Mouse (Mus musculus): Measurements from ENCODE around the gene Serpine1. TPM values are rescaled to one million over a fixed set of nuclear protein-coding genes. Genes with fewer than 3 reads are reported as not detected.

The Serpine1 gene
- polyA plus RNA-seq, 1 experiment from 2014 or later = not detected

- Histone ChIP-seq H3K9ac (ENCODE audit: low read length) (no peak overlapping the region), H3K27ac (ENCODE audit: low read depth, low read length) (no peak overlapping the region), H3K4me2 (ENCODE audit: low read depth, low read length, severe bottlenecking) (no peak overlapping the region), H3K4me1 (replicated peaks; ENCODE audit: control insufficient read depth, insufficient read depth, low read length) (no peaks in the 10 kb centered on the region), H3K9me3 (ENCODE audit: control insufficient read depth, low read length) (no peaks in the 10 kb centered on the region), H3K36me3 (ENCODE audit: control insufficient read depth, insufficient read depth, low read length) (no peaks in the 10 kb centered on the region), H3K27me3 (ENCODE audit: control insufficient read depth, insufficient read depth, low read length) (no peaks in the 10 kb centered on the region), H3K4me3 (ENCODE audit: low read depth, low read length) (no peak overlapping the region)
- 77% methylated on average over 10 of the region's 10 CpGs for WGBS
- DNase-seq (ENCODE audit: low spot score) (no peak), ATAC-seq (replicated peaks; ENCODE audit: low FRiP score) (no peak)
These were observed 18.8 kb upstream of the Serpine1 start for GRCm38 (mm10) chr5:137090870-137091269.

GRCm38 (mm10) chr5:137087410-137087809, 15.3 kb upstream of the Serpine1 start:
- no peak overlapping the region for H3K4me3 ChIP-seq (ENCODE audit: low read depth, low read length)
- ATAC-seq (replicated peaks; ENCODE audit: low FRiP score) (no peak), DNase-seq (ENCODE audit: low spot score) (no peak)
- H3K9me3 ChIP-seq (ENCODE audit: control insufficient read depth, low read length) = no peaks in the 10 kb centered on the region
- H3K27ac ChIP-seq (ENCODE audit: low read depth, low read length) = no peak overlapping the region
- no peak overlapping the region for H3K4me2 ChIP-seq (ENCODE audit: low read depth, low read length, severe bottlenecking)
- no peaks in the 10 kb centered on the region for H3K4me1 ChIP-seq (replicated peaks; ENCODE audit: control insufficient read depth, insufficient read depth, low read length)
- no peaks in the 10 kb centered on the region for H3K36me3 ChIP-seq (ENCODE audit: control insufficient read depth, insufficient read depth, low read length)
- no peaks in the 10 kb centered on the region for H3K27me3 ChIP-seq (ENCODE audit: control insufficient read depth, insufficient read depth, low read length)
- WGBS = 86% methylated on average over 8 of the region's 8 CpGs
- H3K9ac ChIP-seq (ENCODE audit: low read length) = no peak overlapping the region

- H3K4me3 ChIP-seq (ENCODE audit: low read depth, low read length) = no peak overlapping the region
- H3K27ac ChIP-seq (ENCODE audit: low read depth, low read length) = no peak overlapping the region
- no peak overlapping the region for H3K9ac ChIP-seq (ENCODE audit: low read length)
- 76% methylated on average over 3 of the region's 3 CpGs for WGBS
- no peaks in the 10 kb centered on the region for H3K4me1 ChIP-seq (replicated peaks; ENCODE audit: control insufficient read depth, insufficient read depth, low read length)
- no peaks in the 10 kb centered on the region for H3K27me3 ChIP-seq (ENCODE audit: control insufficient read depth, insufficient read depth, low read length)
- H3K9me3 ChIP-seq (ENCODE audit: control insufficient read depth, low read length) = no peaks in the 10 kb centered on the region
- no peak for ATAC-seq (replicated peaks; ENCODE audit: low FRiP score)
- no peaks in the 10 kb centered on the region for H3K36me3 ChIP-seq (ENCODE audit: control insufficient read depth, insufficient read depth, low read length)
- no peak overlapping the region for H3K4me2 ChIP-seq (ENCODE audit: low read depth, low read length, severe bottlenecking)
- DNase-seq (ENCODE audit: low spot score) = no peak
These were observed 13.7 kb upstream of the Serpine1 start for GRCm38 (mm10) chr5:137085731-137086130.

- Histone ChIP-seq H3K9me3 (ENCODE audit: control insufficient read depth, low read length) (no peaks in the 10 kb centered on the region), H3K27ac (ENCODE audit: low read depth, low read length) (no peak overlapping the region), H3K4me1 (replicated peaks; ENCODE audit: control insufficient read depth, insufficient read depth, low read length) (no peaks in the 10 kb centered on the region), H3K36me3 (ENCODE audit: control insufficient read depth, insufficient read depth, low read length) (no peaks in the 10 kb centered on the region), H3K4me3 (ENCODE audit: low read depth, low read length) (no peak overlapping the region), H3K4me2 (ENCODE audit: low read depth, low read length, severe bottlenecking) (no peak overlapping the region), H3K27me3 (ENCODE audit: control insufficient read depth, insufficient read depth, low read length) (no peaks in the 10 kb centered on the region), H3K9ac (ENCODE audit: low read length) (no peak overlapping the region)
- ATAC-seq (replicated peaks; ENCODE audit: low FRiP score) = no peak
- 88% methylated on average over 6 of the region's 6 CpGs for WGBS
- no peak for DNase-seq (ENCODE audit: low spot score)
These were observed 13.0 kb upstream of the Serpine1 start for GRCm38 (mm10) chr5:137085021-137085420.

GRCm38 (mm10) chr5:137083051-137083450, 11.0 kb upstream of the Serpine1 start:
- H3K27ac ChIP-seq (ENCODE audit: low read depth, low read length) = no peak overlapping the region
- no peaks in the 10 kb centered on the region for H3K4me1 ChIP-seq (replicated peaks; ENCODE audit: control insufficient read depth, insufficient read depth, low read length)
- no peak overlapping the region for H3K4me3 ChIP-seq (ENCODE audit: low read depth, low read length)
- H3K36me3 ChIP-seq (ENCODE audit: control insufficient read depth, insufficient read depth, low read length) = no peaks in the 10 kb centered on the region
- WGBS = 81% methylated on average over 4 of the region's 4 CpGs
- DNase-seq (ENCODE audit: low spot score) (no peak), ATAC-seq (replicated peaks; ENCODE audit: low FRiP score) (no peak)
- H3K9ac ChIP-seq (ENCODE audit: low read length) = no peak overlapping the region
- H3K9me3 ChIP-seq (ENCODE audit: control insufficient read depth, low read length) = no peaks in the 10 kb centered on the region
- H3K27me3 ChIP-seq (ENCODE audit: control insufficient read depth, insufficient read depth, low read length) = no peaks in the 10 kb centered on the region
- no peak overlapping the region for H3K4me2 ChIP-seq (ENCODE audit: low read depth, low read length, severe bottlenecking)

- H3K4me1 ChIP-seq (replicated peaks; ENCODE audit: control insufficient read depth, insufficient read depth, low read length) = no peaks in the 10 kb centered on the region
- H3K9me3 ChIP-seq (ENCODE audit: control insufficient read depth, low read length) = no peaks in the 10 kb centered on the region
- no peak overlapping the region for H3K9ac ChIP-seq (ENCODE audit: low read length)
- 65% methylated on average over 5 of the region's 5 CpGs for WGBS
- no peak overlapping the region for H3K4me3 ChIP-seq (ENCODE audit: low read depth, low read length)
- H3K27ac ChIP-seq (ENCODE audit: low read depth, low read length) = no peak overlapping the region
- DNase-seq (ENCODE audit: low spot score) (no peak), ATAC-seq (replicated peaks; ENCODE audit: low FRiP score) (no peak)
- H3K4me2 ChIP-seq (ENCODE audit: low read depth, low read length, severe bottlenecking) = no peak overlapping the region
- no peaks in the 10 kb centered on the region for H3K27me3 ChIP-seq (ENCODE audit: control insufficient read depth, insufficient read depth, low read length)
- no peaks in the 10 kb centered on the region for H3K36me3 ChIP-seq (ENCODE audit: control insufficient read depth, insufficient read depth, low read length)
These were observed 7.8 kb upstream of the Serpine1 start for GRCm38 (mm10) chr5:137079849-137080248.

GRCm38 (mm10) chr5:137078616-137079015, 6.5 kb upstream of the Serpine1 start:
- no peak overlapping the region for H3K4me3 ChIP-seq (ENCODE audit: low read depth, low read length)
- 84% methylated on average over 6 of the region's 6 CpGs for WGBS
- no peaks in the 10 kb centered on the region for H3K4me1 ChIP-seq (replicated peaks; ENCODE audit: control insufficient read depth, insufficient read depth, low read length)
- no peaks in the 10 kb centered on the region for H3K9me3 ChIP-seq (ENCODE audit: control insufficient read depth, low read length)
- H3K36me3 ChIP-seq (ENCODE audit: control insufficient read depth, insufficient read depth, low read length) = no peaks in the 10 kb centered on the region
- no peaks in the 10 kb centered on the region for H3K27me3 ChIP-seq (ENCODE audit: control insufficient read depth, insufficient read depth, low read length)
- DNase-seq (ENCODE audit: low spot score) = no peak
- no peak overlapping the region for H3K9ac ChIP-seq (ENCODE audit: low read length)
- H3K4me2 ChIP-seq (ENCODE audit: low read depth, low read length, severe bottlenecking) = no peak overlapping the region
- H3K27ac ChIP-seq (ENCODE audit: low read depth, low read length) = no peak overlapping the region
- ATAC-seq (replicated peaks; ENCODE audit: low FRiP score) = no peak

GRCm38 (mm10) chr5:137078041-137078440, 6.0 kb upstream of the Serpine1 start:
- no peak overlapping the region for H3K9ac ChIP-seq (ENCODE audit: low read length)
- no peak overlapping the region for H3K27ac ChIP-seq (ENCODE audit: low read depth, low read length)
- no peaks in the 10 kb centered on the region for H3K9me3 ChIP-seq (ENCODE audit: control insufficient read depth, low read length)
- H3K4me3 ChIP-seq (ENCODE audit: low read depth, low read length) = no peak overlapping the region
- H3K27me3 ChIP-seq (ENCODE audit: control insufficient read depth, insufficient read depth, low read length) = no peaks in the 10 kb centered on the region
- 92% methylated on average over 14 of the region's 14 CpGs for WGBS
- no peaks in the 10 kb centered on the region for H3K36me3 ChIP-seq (ENCODE audit: control insufficient read depth, insufficient read depth, low read length)
- DNase-seq (ENCODE audit: low spot score) (no peak), ATAC-seq (replicated peaks; ENCODE audit: low FRiP score) (no peak)
- H3K4me1 ChIP-seq (replicated peaks; ENCODE audit: control insufficient read depth, insufficient read depth, low read length) = no peaks in the 10 kb centered on the region
- no peak overlapping the region for H3K4me2 ChIP-seq (ENCODE audit: low read depth, low read length, severe bottlenecking)

- Histone ChIP-seq H3K4me1 (replicated peaks; ENCODE audit: control insufficient read depth, insufficient read depth, low read length) (no peaks in the 10 kb centered on the region; the same call in 1 of the 2 replicates), H3K27ac (ENCODE audit: low read depth, low read length) (no peak overlapping the region), H3K9me3 (ENCODE audit: control insufficient read depth, low read length) (no peaks in the 10 kb centered on the region), H3K4me2 (ENCODE audit: low read depth, low read length, severe bottlenecking) (no peak overlapping the region), H3K27me3 (ENCODE audit: control insufficient read depth, insufficient read depth, low read length) (no peaks in the 10 kb centered on the region), H3K9ac (ENCODE audit: low read length) (no peak overlapping the region), H3K36me3 (ENCODE audit: control insufficient read depth, insufficient read depth, low read length) (no peaks in the 10 kb centered on the region), H3K4me3 (ENCODE audit: low read depth, low read length) (no peak overlapping the region)
- no peak for ATAC-seq (replicated peaks; ENCODE audit: low FRiP score)
- 89% methylated on average over 7 of the region's 7 CpGs for WGBS
- DNase-seq (ENCODE audit: low spot score) = no peak
These were observed 5.1 kb upstream of the Serpine1 start for GRCm38 (mm10) chr5:137077187-137077586.
